Mouse (Mus musculus) C2C12 (cell line): ENCODE measurements around the gene Erich6.

Experiments used
- CEBPB ChIP-seq: IDR thresholded peaks from one replicate; pipeline ENCODE4 v1.6.1; 2011; ENCODE audit warnings: low read depth, mild to moderate bottlenecking, control low read depth, moderate library complexity
- CTCF ChIP-seq: IDR thresholded peaks from one replicate; pipeline ENCODE4 v1.5.1; 2011; ENCODE audit not compliant: control insufficient read depth, insufficient read depth, insufficient read length
- MAX ChIP-seq: IDR thresholded peaks from one replicate; pipeline ENCODE4 v1.6.1; 2011; ENCODE audit warnings: mild to moderate bottlenecking, control low read depth
- MYOG ChIP-seq: IDR thresholded peaks from one replicate; pipeline ENCODE4 v1.6.1; 2011; ENCODE audit not compliant: control insufficient read depth, insufficient read length; ENCODE audit errors: extremely low read depth

DNA sequence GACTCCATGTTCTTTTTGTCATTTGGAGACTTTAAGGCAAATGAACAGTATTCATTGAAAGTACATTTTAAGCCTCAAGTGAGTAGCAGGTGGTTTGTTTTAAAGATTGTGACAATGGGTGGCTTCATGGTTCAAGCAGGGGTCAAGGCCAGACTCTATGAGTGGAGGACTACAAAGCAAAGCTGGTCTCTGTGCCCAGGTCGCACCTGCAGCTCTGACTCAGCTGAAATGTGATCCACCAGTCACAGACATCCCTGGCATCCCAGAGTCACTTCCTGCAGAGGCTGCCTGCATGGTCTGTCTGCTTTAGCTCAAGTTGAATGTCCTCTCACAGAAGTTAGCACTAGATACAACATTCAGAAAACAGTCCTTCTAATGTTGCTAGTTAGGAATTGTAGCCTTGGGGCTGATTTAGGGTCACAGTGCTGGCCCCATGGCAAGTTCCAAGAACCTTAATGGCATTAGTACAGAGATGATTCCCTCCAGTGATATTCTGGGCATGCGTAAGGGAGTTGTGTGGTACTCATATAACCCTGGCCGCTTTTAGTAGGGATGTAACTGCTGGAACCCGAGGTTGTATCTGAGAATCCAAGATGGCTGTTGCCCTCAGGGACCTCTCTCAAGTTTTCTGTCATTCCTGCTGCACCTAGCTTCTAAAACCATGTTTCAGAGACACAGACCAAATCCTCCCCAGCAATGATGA, 35.6 kb upstream of the Erich6 start:
- TF ChIP-seq CTCF: no peak
- no peak for TF ChIP-seq MAX
- no peak for TF ChIP-seq MYOG
- TF ChIP-seq CEBPB: no peak
